Mouse (Mus musculus) hindbrain, embryonic 10.5 days (tissue): ENCODE data around the gene Wdr43. TPM values are rescaled to one million over a fixed set of nuclear protein-coding genes. Genes with fewer than 3 reads are reported as not detected.
"Not testable (repeated sequence)": the region's sequence is repeated elsewhere in the genome, so short reads cannot be mapped to it uniquely, and the experiment has no call there.

Experiments used
- DNase-seq: peaks from one replicate; pipeline ENCODE4 v3.0.0-alpha.2; 2017; ENCODE audit warnings: low spot score
- H3K27ac ChIP-seq: fragments of 300-500 bp; sonication (generic); 2 replicates; pipeline ENCODE4 v1.5.1; 2016; ENCODE audit warnings: mild to moderate bottlenecking, moderate library complexity
- H3K27me3 ChIP-seq: fragments of 300-500 bp; sonication (generic); 2 replicates; pipeline ENCODE4 v1.6.1; 2016; ENCODE audit warnings: mild to moderate bottlenecking; ENCODE audit not compliant: poor library complexity, insufficient read depth, severe bottlenecking
- H3K36me3 ChIP-seq: fragments of 300-500 bp; sonication (generic); 2 replicates; pipeline ENCODE4 v1.6.1; 2016; ENCODE audit warnings: mild to moderate bottlenecking, moderate library complexity
- H3K4me1 ChIP-seq: fragments of 300-500 bp; sonication (generic); replicated peaks from 2 replicates; pipeline ENCODE4 v1.6.1; 2016; ENCODE audit warnings: mild to moderate bottlenecking
- H3K4me3 ChIP-seq: fragments of 300-500 bp; sonication (generic); 2 replicates; pipeline ENCODE4 v1.5.1; 2016; ENCODE audit warnings: mild to moderate bottlenecking, moderate library complexity
- H3K9me3 ChIP-seq: fragments of 300-500 bp; sonication (generic); 2 replicates; pipeline ENCODE4 v1.6.1; 2016; ENCODE audit warnings: mild to moderate bottlenecking, moderate library complexity
- WGBS: fragments of 180-500 bp; shearing (Covaris S2); methylation state at CpG from one replicate; pipeline ENCODE4 v1.1.7; 2016; 5-methylcytosine and 5-hydroxymethylcytosine counted together
- polyA plus RNA-seq: library from polyadenylated mRNA; unstranded; fragments of >200 nt; fragmentation: Nextera tagmentation; extraction: Ambion mirVana; gene quantifications from 2 replicates; pipeline ENCODE4 v1.2.1, GENCODE M21; 2016

The Wdr43 gene
- polyA plus RNA-seq = 59.9 and 94.3 TPM in 2 replicates

DNA sequence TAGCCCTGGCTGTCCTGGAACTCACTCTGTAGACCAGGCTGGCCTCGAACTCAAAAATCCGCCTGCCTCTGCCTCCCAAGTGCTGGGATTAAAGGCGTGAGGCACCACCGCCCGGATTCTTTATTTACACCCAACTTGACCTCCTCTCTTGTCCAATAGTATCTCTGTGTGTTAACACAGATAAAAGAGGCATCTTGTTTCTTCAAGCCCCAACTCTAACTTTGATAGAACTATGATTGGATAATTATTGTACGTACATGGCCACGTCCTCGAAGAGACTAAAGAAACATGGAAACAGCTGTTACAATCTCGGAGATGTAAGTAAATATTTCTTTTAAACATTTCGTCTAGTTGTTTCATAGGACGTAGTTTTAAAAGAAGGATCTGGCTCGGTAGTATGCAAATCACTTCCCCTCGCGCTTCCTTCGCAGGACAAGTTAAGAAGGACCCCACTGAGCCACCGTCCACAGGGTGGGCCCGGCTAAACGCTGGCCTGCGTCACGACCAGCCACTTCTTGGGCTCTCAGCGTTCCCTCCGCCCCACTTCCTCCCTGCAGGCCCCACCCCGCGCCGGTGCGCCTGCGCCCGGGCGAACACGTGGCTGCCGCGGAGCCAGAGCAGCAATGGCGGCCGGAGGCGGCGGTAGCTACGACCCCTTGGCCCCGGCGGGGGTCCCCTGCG lies at the start of gene Wdr43:
Gene Wdr43, plus strand, starts transcription at position 258 of the 681 bp plus-strand sequence.
- no peaks in the 10 kb centered on the region for H3K27me3 ChIP-seq
- H3K4me1 ChIP-seq = peaks cover 18% of the 10 kb centered on the region
- no peaks in the 10 kb centered on the region for H3K9me3 ChIP-seq
- 7% methylated on average over 40 of the region's 40 CpGs for WGBS
- peaks cover 25% of the 10 kb centered on the region for H3K36me3 ChIP-seq
- peak within 1 kb of the TSS; percentile 99 for H3K4me3 ChIP-seq
- peak within 1 kb of the TSS; percentile 94 for H3K27ac ChIP-seq
- DNase-seq = peak; percentile 97

DNA sequence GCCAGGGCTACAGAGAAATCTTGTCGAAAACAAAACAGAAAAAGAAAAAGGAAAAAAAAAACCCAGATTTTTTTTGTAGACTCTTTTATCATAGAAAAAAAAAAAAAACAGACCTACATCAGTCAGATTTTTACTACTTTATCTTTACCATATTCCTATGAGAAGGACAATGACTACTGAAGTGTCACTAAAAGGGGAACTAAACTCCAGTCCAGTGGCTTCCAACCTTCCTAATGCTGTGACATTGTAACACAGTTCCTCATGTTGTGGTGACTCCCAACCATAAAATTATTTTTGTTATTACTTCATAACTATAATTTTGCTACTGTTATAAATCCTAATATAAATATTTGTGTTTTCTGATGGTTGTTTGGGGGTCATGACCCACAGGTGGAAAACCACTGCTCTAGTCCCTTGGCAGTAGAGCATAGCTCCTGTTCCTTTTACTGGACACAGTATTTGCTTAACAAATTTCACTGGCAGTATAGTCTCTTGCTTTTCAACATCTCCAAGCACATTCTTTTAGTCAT lies 36.5 kb upstream of the Wdr43 start:
- Histone ChIP-seq H3K27me3 (no peaks in the 10 kb centered on the region), H3K4me1 (no peaks in the 10 kb centered on the region), H3K27ac (no peak overlapping the region), H3K4me3 (no peak overlapping the region), H3K9me3 (no peaks in the 10 kb centered on the region), H3K36me3 (no peaks in the 10 kb centered on the region)
- 89% methylated on average over 1 of the region's 1 CpGs for WGBS
- DNase-seq = no peak

DNA sequence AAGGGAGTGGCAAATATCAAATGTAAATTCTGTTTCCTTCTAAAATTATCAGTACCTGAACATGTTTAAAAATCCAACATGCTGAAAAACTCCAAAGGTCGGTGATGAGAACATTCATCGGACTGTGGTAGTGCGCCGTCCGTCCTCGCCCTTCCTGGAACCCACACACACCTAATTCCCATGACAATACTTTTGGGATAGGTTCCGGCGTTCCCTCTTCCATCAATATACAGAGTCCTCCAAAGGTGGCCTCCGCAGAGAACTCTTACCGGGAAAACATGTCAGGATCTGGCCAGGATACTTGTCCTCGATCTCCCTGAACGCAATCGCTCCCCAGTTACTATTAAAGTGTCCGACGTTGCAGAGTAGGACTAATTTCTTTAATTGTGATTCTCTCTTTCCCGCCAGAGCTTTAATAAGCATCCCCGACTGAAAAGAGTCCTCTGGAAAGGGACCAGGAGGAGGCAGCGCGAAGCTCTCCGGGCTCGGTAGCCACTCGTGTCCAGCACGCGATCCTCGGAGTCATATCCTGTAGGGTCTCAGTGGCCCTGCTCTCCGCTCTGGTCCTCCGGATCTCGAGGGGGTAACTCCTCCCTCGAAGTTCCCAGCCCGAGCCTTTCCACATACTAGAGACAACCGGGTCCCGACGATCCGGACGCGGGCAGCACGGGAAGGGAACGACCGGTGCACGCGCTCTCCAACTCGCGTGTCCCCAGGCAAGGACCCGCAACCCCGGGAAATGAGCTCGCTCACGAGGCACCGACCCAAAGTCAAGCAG lies 17.6 kb upstream of the Wdr43 start:
- Histone ChIP-seq H3K9me3 (no peaks in the 10 kb centered on the region), H3K4me3 (peak overlapping the region; percentile 84), H3K4me1 (peaks cover 26% of the 10 kb centered on the region), H3K27me3 (no peaks in the 10 kb centered on the region), H3K36me3 (peaks cover 2% of the 10 kb centered on the region; the same call in 1 of the 2 replicates), H3K27ac (peak overlapping the region; percentile 88)
- WGBS = under 1% methylated on average over 48 of the region's 48 CpGs
- no peak for DNase-seq

DNA sequence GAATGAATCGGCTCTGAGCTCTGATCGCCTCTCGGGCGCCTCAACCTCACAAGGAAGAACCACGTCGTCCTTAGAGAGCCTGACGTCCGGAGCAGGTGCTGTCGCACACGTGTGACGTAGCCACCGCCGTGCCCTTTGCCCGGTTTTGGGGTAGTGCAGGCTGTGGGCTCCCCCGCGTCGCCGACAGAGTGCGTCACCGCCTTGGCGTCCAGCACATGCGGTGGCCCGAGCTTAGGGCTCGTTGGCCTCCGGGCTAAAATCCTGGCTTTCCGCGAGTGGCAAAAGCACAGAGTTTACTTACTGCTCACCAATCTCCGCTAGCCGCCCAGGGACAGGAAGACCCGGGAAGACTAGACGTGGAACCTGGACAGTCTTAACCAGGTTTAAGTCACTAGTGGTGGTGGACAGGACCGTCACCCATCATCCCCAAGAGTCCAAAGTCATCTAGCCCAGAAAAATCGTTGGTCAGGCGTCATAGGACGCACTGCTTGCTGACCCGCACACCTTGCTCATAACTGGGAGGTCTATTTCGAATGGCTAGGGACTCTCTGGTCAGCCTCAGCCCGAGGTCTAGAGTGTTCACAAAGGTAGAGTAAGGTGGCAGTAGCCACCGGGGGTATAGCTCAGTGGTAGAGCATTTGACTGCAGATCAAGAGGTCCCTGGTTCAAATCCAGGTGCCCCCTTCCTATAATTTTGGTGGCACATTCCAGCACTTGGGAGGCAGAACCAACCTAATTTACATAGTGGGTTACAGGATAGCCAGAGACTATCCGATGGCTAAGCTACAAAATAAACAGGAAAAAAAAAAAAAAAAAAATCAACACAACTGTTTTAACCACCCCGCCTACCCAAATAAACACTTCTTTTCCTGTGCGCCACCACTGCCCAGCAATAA lies 16.8 kb upstream of the Wdr43 start:
- DNase-seq = peak; percentile 95
- Histone ChIP-seq H3K27ac (peak overlapping the region; percentile 88), H3K4me1 (peaks cover 26% of the 10 kb centered on the region), H3K27me3 (no peaks in the 10 kb centered on the region), H3K9me3 (no peaks in the 10 kb centered on the region), H3K4me3 (peak overlapping the region; percentile 84), H3K36me3 (no peaks in the 10 kb centered on the region)
- WGBS = 6% methylated on average over 42 of the region's 42 CpGs

DNA sequence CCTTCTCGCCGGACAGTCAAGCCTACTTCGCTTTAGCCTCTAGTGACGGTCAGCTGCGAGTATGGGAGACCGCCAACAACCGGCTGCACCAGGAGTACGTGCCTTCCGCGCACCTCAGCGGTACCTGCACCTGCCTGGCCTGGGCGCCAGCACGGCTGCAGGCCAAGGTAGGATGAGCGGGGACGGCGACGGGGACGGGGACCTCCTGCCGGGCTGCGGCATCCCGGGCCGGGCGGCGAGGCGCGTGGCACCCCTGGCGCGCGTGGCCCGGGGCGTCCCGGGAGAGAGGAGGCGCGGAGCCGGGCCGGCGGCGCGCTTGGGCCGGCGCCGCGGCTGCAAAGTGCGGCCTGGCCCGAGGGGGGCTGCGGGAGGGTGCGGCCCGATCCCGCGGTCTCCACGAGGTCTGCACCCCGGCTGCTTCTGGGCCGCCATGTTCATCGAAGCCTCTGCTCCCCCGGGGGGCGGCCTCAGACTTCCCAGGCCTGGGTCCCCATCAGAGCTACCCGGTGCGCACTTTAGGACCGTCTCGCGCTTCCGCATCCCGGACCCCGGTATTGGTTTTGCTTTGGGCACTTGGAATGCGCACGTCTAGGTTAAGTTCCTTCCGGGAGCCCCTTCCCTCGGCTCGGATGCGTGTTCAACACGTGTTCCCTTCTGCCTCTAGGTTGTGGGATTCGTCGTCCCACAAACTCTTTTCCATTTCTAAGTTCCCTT lies 781 bp downstream of the Wdr43 start:
- WGBS = under 1% methylated on average over 73 of the region's 73 CpGs
- DNase-seq = peak; percentile 47
- peak overlapping the region; percentile 94 for H3K27ac ChIP-seq

DNA sequence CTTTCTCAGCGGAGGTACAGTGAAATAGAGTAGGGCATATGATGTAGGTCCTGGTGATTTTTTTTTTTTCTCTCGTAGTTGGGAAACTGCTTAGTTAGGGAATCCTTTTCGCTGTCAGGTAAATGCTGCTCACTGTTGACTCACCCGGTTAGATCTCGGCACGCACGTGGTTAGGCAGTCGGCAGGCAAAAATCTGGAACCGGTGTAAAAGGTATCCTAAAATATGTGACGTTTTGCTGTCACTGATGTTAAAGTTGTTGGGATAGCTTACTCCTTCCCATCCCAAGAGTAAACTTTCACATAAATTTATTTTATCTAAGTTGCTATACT lies 1.3 kb downstream of the Wdr43 start:
- Histone ChIP-seq H3K4me1 (peaks cover 18% of the 10 kb centered on the region), H3K27ac (peak overlapping the region; percentile 94), H3K36me3 (peaks cover 25% of the 10 kb centered on the region), H3K27me3 (no peaks in the 10 kb centered on the region), H3K4me3 (peak overlapping the region; percentile 99), H3K9me3 (no peaks in the 10 kb centered on the region)
- 1% methylated on average over 10 of the region's 10 CpGs for WGBS
- no peak for DNase-seq

More for the DNA sequence above, 781 bp downstream of the Wdr43 start:
- Histone ChIP-seq H3K36me3 (peaks cover 25% of the 10 kb centered on the region), H3K4me3 (peak overlapping the region; percentile 99), H3K9me3 (no peaks in the 10 kb centered on the region), H3K27me3 (no peaks in the 10 kb centered on the region), H3K4me1 (peaks cover 18% of the 10 kb centered on the region)

DNA sequence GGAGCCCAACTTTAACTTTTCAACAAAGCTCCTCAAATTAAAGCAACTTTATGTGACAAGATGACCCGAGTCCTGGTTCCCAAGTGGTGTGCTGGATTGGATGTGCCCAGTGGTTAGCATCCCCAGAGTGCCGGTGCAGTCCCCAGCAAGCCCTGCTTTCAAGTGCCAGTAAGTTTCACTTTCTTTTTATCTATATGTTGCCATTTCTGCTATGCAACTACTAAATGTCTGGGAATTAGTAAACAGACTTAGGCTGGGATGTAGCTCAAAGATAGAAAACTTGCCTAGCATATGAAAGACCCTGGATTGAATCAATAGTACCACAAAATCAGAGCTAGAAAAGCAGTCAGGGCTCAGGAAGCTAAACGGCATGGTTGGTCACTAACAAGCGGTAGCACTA lies 2.3 kb downstream of the Wdr43 start:
- 83% methylated on average over 4 of the region's 4 CpGs for WGBS
- Histone ChIP-seq H3K4me3 (peak overlapping the region; percentile 99), H3K27ac (no peak overlapping the region), H3K27me3 (no peaks in the 10 kb centered on the region), H3K4me1 (peaks cover 18% of the 10 kb centered on the region), H3K36me3 (peaks cover 25% of the 10 kb centered on the region), H3K9me3 (no peaks in the 10 kb centered on the region)
- no peak for DNase-seq

DNA sequence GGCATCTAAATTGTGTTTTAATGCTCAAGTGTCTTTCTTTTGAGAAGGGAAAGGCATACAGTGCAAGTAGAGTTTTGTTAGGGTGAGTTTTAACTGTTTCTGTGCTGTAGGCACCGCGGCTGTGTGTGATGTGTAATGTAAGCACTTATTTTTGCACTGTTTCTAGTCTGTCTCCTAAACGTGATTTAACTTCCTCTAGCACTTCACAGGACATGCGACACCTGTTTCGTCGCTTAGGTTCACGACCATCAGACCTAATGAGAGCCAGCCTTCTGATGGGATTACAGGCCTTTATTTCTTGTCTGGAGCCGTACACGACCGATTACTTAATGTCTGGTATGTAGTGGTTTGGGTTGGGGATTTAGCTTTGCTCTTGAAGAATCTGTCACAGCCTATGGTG lies 16.1 kb downstream of the Wdr43 start:
- WGBS = 90% methylated on average over 10 of the region's 10 CpGs
- no peak overlapping the region for H3K27ac ChIP-seq
- H3K4me3 ChIP-seq = no peak overlapping the region
- H3K4me1 ChIP-seq = no peaks in the 10 kb centered on the region
- H3K9me3 ChIP-seq = no peaks in the 10 kb centered on the region
- no peaks in the 10 kb centered on the region for H3K27me3 ChIP-seq
- peaks cover 97% of the 10 kb centered on the region for H3K36me3 ChIP-seq
- DNase-seq = no peak

DNA sequence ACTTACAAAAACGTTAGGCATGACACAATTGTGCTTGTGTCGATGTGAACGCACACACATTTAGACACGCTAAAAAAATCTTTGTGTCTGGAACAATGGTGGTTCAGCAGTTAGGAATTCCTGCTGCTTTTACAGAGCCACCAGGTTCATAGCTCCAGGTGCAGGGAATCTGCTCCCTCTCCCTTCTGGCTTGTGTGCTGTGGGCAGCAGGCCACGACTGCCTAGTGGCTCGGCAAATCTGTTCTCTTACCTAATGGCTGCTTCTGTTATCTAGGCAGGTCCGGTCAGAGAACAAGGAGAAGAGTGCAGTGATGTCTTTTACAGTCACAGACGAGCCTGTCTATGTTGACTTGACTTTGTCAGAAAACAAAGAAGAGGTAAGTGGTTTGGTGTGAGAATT lies 17.7 kb downstream of the Wdr43 start:
- H3K27ac ChIP-seq = no peak overlapping the region
- 90% methylated on average over 8 of the region's 8 CpGs for WGBS
- no peak overlapping the region for H3K4me3 ChIP-seq
- H3K27me3 ChIP-seq = no peaks in the 10 kb centered on the region
- no peak for DNase-seq
- H3K36me3 ChIP-seq = peaks cover 97% of the 10 kb centered on the region
- H3K9me3 ChIP-seq = no peaks in the 10 kb centered on the region
- no peaks in the 10 kb centered on the region for H3K4me1 ChIP-seq

DNA sequence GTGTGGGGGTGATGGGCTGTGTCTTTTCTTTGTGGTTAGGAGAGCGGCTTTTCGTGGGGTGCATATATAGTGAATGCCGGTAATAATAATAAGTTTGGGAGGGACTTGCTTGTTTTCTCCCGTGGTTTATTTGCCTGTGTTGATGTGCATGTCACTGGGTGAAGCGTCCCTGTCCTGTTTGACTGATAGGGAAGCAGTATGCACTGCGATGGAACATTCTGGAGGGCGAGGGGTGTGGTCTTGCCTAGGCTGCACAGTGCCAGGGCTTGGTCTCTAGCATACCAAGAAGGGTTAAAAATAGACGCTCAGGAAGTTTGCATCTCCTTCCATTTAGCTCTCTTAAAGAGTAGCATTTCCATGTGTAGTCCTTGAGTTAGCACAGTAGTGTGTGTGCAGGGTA lies 21.1 kb downstream of the Wdr43 start:
- Histone ChIP-seq H3K4me1 (no peaks in the 10 kb centered on the region), H3K9me3 (no peaks in the 10 kb centered on the region), H3K27ac (no peak overlapping the region), H3K36me3 (peaks cover 98% of the 10 kb centered on the region), H3K27me3 (no peaks in the 10 kb centered on the region), H3K4me3 (no peak overlapping the region)
- DNase-seq = no peak
- 94% methylated on average over 8 of the region's 8 CpGs for WGBS

DNA sequence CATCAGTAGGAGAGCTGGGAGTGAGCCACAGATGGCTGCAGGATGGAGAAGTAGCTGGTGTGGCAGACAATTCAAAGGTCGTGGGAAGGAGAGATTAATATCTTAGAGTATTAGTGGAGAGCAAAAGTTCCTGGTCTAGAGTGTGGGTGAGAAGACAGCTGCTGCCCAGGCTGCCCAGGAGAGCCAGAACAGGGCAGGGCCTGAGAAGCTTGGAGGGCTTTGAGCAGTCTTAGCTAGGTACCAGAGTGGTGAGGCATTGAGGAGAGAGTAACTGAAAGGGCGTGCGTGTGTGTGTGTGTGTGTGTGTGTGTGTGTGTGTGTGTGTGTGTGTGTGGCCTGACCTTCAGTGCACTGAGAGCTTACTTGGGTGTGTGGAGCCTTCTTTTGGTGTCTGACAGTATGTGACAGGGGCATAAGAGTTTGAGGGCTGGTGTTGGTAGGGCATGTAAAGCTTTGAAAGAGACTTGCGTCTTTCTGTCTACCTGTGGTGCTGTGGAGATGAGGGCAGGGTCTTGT lies 22.1 kb downstream of the Wdr43 start:
- H3K9me3 ChIP-seq = no peaks in the 10 kb centered on the region
- no peak for DNase-seq
- no peak overlapping the region for H3K4me3 ChIP-seq
- H3K4me1 ChIP-seq = no peaks in the 10 kb centered on the region
- WGBS = 94% methylated on average over 4 of the region's 4 CpGs
- peaks cover 99% of the 10 kb centered on the region for H3K36me3 ChIP-seq
- no peaks in the 10 kb centered on the region for H3K27me3 ChIP-seq
- H3K27ac ChIP-seq = no peak overlapping the region

DNA sequence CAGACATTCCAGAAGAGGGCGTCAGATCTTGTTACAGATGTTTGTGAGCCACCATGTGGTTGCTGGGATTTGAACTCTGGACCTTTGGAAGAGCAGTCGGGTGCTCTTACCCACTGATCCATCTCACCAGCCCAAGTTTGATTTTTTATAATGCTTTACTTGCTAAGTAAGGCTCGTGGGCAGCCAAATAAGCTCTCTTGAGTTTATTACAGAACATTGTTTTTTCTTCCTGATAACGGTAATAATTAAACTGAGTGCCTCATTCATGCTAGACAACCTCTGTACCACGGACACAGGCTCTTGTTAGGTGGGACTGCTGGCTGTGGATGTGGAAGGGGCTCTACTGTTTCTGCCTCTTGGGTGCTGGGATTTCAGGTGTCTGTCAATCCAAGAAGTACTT lies 23.4 kb downstream of the Wdr43 start:
- not testable (repeated sequence) for H3K9me3 ChIP-seq, DNase-seq, H3K4me3 ChIP-seq, H3K27ac ChIP-seq, H3K27me3 ChIP-seq, H3K4me1 ChIP-seq
- H3K36me3 ChIP-seq = peaks cover 98% of the 10 kb centered on the region
- WGBS = 90% methylated on average over 5 of the region's 5 CpGs
